Mouse (Mus musculus) embryonic facial prominence, embryonic 13.5 days (tissue): ENCODE measurements at regions not wholly inside any gene's neighbourhood (a gene's known extent, or its start where the extent isn't known, plus 50 kb on each side); places are given as distances from the start of the nearest gene placed in this dataset.

Experiments
- ATAC-seq: fragments of 200-750 bp; cut with Nextera tagmentation; 2 replicates; pipeline ENCODE4 v1.8.0; 2017; ENCODE audit warnings: low read depth; ENCODE audit not compliant: insufficient number of reproducible peaks, insufficient read depth, low FRiP score, low TSS enrichment
- H3K27ac ChIP-seq: fragments of 300-500 bp; sonication (generic); 2 replicates; pipeline ENCODE4 v1.5.1; 2015; ENCODE audit warnings: moderate library complexity, mild to moderate bottlenecking, inconsistent platforms
- H3K27me3 ChIP-seq: fragments of 300-500 bp; sonication (generic); 2 replicates; pipeline ENCODE4 v1.6.1; 2015; ENCODE audit warnings: mild to moderate bottlenecking, inconsistent platforms
- H3K36me3 ChIP-seq: fragments of 300-500 bp; sonication (generic); 2 replicates; pipeline ENCODE4 v1.6.1; 2015; ENCODE audit warnings: mild to moderate bottlenecking, inconsistent platforms
- H3K4me1 ChIP-seq: fragments of 300-500 bp; sonication (generic); 2 replicates; pipeline ENCODE4 v1.6.1; 2015; ENCODE audit warnings: inconsistent platforms
- H3K4me2 ChIP-seq: fragments of 300-500 bp; sonication (generic); 2 replicates; pipeline ENCODE4 v1.6.1; 2015; ENCODE audit warnings: moderate library complexity, mild to moderate bottlenecking, inconsistent platforms
- H3K4me3 ChIP-seq: fragments of 300-500 bp; sonication (generic); 2 replicates; pipeline ENCODE4 v1.5.1; 2015; ENCODE audit warnings: mild to moderate bottlenecking, inconsistent platforms
- H3K9ac ChIP-seq: fragments of 300-500 bp; sonication (generic); 2 replicates; pipeline ENCODE4 v1.6.1; 2015; ENCODE audit warnings: mild to moderate bottlenecking, inconsistent platforms
- H3K9me3 ChIP-seq: fragments of 300-500 bp; sonication (generic); 2 replicates; pipeline ENCODE4 v1.6.1; 2016; ENCODE audit warnings: inconsistent platforms
- WGBS: fragments of 180-500 bp; shearing (Covaris S2); methylation state at CpG from one replicate; pipeline ENCODE4 v1.1.7; 2015; ENCODE audit warnings: mixed read lengths; 5-methylcytosine and 5-hydroxymethylcytosine counted together

GRCm38 (mm10) chr13:46104971-46105370 lies 140.2 kb upstream of the Atxn1 start:
- 34% methylated on average over 6 of the region's 6 CpGs for WGBS
- ATAC-seq: no peak

DNA sequence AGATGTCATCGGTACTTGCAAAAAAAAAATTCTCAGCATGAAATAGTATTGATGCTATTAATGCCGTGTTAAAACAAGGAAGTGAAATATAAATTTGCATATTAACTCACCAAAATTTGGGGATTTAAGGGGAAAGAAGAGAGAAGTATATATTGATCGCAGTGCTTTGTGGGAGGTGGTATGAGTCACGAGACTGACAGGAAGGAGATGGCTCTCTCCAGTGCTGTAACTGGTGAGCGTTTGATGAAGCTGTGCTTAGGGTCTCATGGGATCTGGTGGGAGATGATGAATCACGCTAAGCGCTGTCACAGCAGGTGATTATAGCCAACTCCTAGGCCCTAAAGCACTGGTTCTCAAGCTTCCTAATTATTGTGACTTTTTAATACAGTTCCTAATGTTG lies 133.8 kb upstream of the Atxn1 start:
- Histone ChIP-seq H3K9ac (no peak overlapping the region), H3K4me3 (no peak overlapping the region), H3K27ac (no peak overlapping the region), H3K27me3 (no peaks in the 10 kb centered on the region; the same call in 1 of the 2 replicates), H3K9me3 (no peaks in the 10 kb centered on the region), H3K4me2 (no peak overlapping the region), H3K4me1 (no peaks in the 10 kb centered on the region), H3K36me3 (no peaks in the 10 kb centered on the region)
- WGBS: 79% methylated on average over 7 of the region's 7 CpGs
- no peak for ATAC-seq

More at GRCm38 (mm10) chr13:46104971-46105370, 140.2 kb upstream of the Atxn1 start:
- Histone ChIP-seq H3K4me3 (no peak overlapping the region), H3K27me3 (no peaks in the 10 kb centered on the region; the same call in 1 of the 2 replicates), H3K4me1 (no peaks in the 10 kb centered on the region), H3K36me3 (no peaks in the 10 kb centered on the region), H3K27ac (no peak overlapping the region), H3K9ac (no peak overlapping the region), H3K4me2 (no peak overlapping the region), H3K9me3 (no peaks in the 10 kb centered on the region)

DNA sequence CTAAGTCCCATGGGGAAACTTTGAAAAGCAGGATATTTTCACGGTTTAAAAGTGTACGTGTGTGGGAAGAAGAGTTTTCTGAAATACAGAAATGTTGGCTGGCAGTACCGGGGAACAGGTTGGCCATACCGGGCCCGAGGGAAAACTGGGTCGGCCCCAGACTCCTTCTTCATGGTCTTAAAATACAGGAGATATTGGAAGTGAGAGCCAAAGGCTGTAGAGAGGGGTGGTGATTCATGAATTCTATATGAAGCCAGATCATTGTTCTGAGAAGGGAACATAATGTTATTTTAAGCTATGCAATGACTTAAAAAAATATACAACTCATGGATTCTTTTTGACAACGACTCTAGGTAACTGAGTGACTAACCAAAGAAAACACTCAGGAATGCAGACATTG lies 133.3 kb upstream of the Atxn1 start:
- Histone ChIP-seq H3K9ac (no peak overlapping the region), H3K27ac (no peak overlapping the region), H3K4me2 (no peak overlapping the region), H3K36me3 (no peaks in the 10 kb centered on the region), H3K9me3 (no peaks in the 10 kb centered on the region), H3K27me3 (no peaks in the 10 kb centered on the region; the same call in 1 of the 2 replicates), H3K4me1 (no peaks in the 10 kb centered on the region), H3K4me3 (no peak overlapping the region)
- WGBS: 81% methylated on average over 7 of the region's 7 CpGs
- ATAC-seq: no peak

- 2% methylated on average over 5 of the region's 5 CpGs for WGBS
- H3K4me2 ChIP-seq: no peak overlapping the region
- no peak overlapping the region for H3K4me3 ChIP-seq
- no peaks in the 10 kb centered on the region for H3K9me3 ChIP-seq
- ATAC-seq: no peak
- H3K27me3 ChIP-seq: no peaks in the 10 kb centered on the region
- H3K9ac ChIP-seq: no peak overlapping the region
- H3K4me1 ChIP-seq: no peaks in the 10 kb centered on the region
- no peaks in the 10 kb centered on the region for H3K36me3 ChIP-seq
- H3K27ac ChIP-seq: no peak overlapping the region
Observed at GRCm38 (mm10) chr13:46096968-46097367, 132.2 kb upstream of the Atxn1 start.

GRCm38 (mm10) chr13:46096416-46096815 lies 131.6 kb upstream of the Atxn1 start:
- H3K4me3 ChIP-seq: no peak overlapping the region
- H3K9me3 ChIP-seq: no peaks in the 10 kb centered on the region
- no peaks in the 10 kb centered on the region for H3K36me3 ChIP-seq
- 70% methylated on average over 8 of the region's 8 CpGs for WGBS
- H3K27me3 ChIP-seq: no peaks in the 10 kb centered on the region
- H3K27ac ChIP-seq: no peak overlapping the region
- no peaks in the 10 kb centered on the region for H3K4me1 ChIP-seq
- no peak overlapping the region for H3K4me2 ChIP-seq
- ATAC-seq: no peak
- H3K9ac ChIP-seq: no peak overlapping the region

DNA sequence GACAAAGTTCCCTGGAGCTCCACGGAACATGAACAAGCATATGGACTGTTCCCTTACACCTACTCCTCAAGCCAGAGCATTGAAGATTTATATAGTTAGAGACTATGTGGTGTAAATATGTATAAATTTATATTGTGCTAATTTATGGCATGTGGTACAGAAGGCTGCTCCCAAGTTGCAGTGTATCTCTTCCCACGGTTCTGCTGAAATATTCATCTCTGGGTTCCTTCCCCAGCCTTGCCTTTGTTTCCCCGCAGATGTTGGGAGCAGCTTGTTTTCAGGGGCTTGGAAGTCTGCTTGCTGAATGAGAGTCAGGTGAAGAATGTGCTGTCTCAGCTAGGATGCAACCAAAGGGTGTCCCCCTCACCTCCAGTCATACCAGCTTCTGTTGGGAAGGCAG lies 128.0 kb upstream of the Atxn1 start:
- ATAC-seq: no peak
- 87% methylated on average over 3 of the region's 3 CpGs for WGBS
- Histone ChIP-seq H3K9ac (no peak overlapping the region), H3K4me2 (no peak overlapping the region), H3K36me3 (no peaks in the 10 kb centered on the region), H3K4me1 (no peaks in the 10 kb centered on the region), H3K27ac (no peak overlapping the region), H3K4me3 (no peak overlapping the region), H3K27me3 (no peaks in the 10 kb centered on the region), H3K9me3 (0 out of 2 replicates have a peak, but pooled peaks cover 5% of the 10 kb centered on the region)

DNA sequence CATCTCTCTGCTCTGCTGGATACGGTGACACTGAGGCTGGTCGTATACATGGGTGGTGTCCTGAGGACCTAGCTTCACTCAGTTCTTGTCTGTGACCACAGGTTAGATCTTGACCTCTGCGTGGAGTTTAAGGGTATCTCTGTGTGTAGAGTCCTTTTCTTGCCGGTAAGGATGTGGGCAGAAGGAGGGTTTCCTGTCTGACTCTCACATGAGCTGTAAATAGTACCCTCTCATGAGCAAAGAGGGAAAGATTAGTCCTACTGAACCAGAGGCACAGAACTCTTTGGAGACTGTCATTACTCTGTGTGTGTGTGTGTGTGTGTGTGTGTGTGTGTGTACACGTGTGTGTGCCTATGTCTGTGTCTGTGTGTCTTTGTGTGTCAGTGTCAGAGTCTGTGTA lies 126.3 kb upstream of the Atxn1 start:
- Histone ChIP-seq H3K27me3 (no peaks in the 10 kb centered on the region), H3K9ac (no peak overlapping the region), H3K4me3 (no peak overlapping the region), H3K9me3 (0 out of 2 replicates have a peak, but pooled peaks cover 5% of the 10 kb centered on the region), H3K4me2 (no peak overlapping the region), H3K27ac (no peak overlapping the region), H3K4me1 (no peaks in the 10 kb centered on the region), H3K36me3 (no peaks in the 10 kb centered on the region)
- WGBS: 80% methylated on average over 5 of the region's 5 CpGs
- no peak for ATAC-seq

GRCm38 (mm10) chr13:46088237-46088636 lies 123.4 kb upstream of the Atxn1 start:
- H3K4me1 ChIP-seq: no peaks in the 10 kb centered on the region
- H3K9me3 ChIP-seq: 0 out of 2 replicates have a peak, but pooled peaks cover 5% of the 10 kb centered on the region
- 84% methylated on average over 3 of the region's 3 CpGs for WGBS
- H3K4me3 ChIP-seq: no peak overlapping the region
- no peak overlapping the region for H3K9ac ChIP-seq
- no peaks in the 10 kb centered on the region for H3K27me3 ChIP-seq
- no peak overlapping the region for H3K27ac ChIP-seq
- H3K4me2 ChIP-seq: no peak overlapping the region
- no peaks in the 10 kb centered on the region for H3K36me3 ChIP-seq
- no peak for ATAC-seq

DNA sequence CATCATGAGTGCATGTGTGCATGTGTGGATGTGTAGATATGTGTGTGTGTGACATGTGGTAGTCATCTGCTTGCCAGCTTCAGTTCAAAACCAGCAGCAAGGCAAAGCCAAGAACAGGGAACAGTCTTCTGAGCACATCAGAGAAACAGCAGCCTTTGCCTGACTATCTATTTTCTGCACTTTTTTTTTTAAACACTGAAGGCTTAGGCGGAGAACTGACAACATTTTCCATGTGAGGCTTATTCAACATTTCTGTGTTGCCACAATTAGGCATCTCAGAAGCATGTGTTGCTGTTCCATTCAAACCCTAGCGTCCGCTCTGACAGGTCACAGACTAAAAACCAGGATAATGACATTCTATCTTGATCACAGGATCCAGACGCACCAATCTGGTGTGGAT lies 122.9 kb upstream of the Atxn1 start:
- H3K9me3 ChIP-seq: 0 out of 2 replicates have a peak, but pooled peaks cover 5% of the 10 kb centered on the region
- no peak for ATAC-seq
- H3K4me1 ChIP-seq: no peaks in the 10 kb centered on the region

DNA sequence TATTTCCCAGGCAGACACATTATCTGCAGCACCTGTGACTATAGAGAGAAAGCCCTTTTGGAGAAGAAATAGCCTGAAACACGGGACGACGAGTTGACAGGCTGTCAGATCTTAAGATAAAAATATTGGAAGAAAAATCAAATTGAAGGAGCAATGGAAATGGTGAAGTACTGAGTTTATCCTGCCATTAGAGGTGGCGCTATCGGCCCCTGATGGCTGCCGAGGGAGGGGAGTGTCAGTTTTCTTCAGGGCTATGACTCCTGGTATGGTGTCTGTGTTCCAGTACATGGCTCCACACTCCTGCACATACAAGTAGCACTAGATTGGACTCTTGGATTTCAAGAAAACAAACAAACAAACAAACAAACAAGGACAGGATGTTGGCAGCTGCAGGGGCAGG lies 112.1 kb upstream of the Atxn1 start:
- no peak overlapping the region for H3K4me3 ChIP-seq
- no peaks in the 10 kb centered on the region for H3K36me3 ChIP-seq
- no peak overlapping the region for H3K4me2 ChIP-seq
- WGBS: 69% methylated on average over 6 of the region's 6 CpGs
- H3K9ac ChIP-seq: no peak overlapping the region
- no peaks in the 10 kb centered on the region for H3K4me1 ChIP-seq
- no peak overlapping the region for H3K27ac ChIP-seq
- H3K9me3 ChIP-seq: no peaks in the 10 kb centered on the region
- no peaks in the 10 kb centered on the region for H3K27me3 ChIP-seq
- ATAC-seq: no peak

More for the DNA sequence above, 122.9 kb upstream of the Atxn1 start:
- H3K27me3 ChIP-seq: no peaks in the 10 kb centered on the region
- no peak overlapping the region for H3K4me2 ChIP-seq
- H3K9ac ChIP-seq: no peak overlapping the region
- no peak overlapping the region for H3K4me3 ChIP-seq
- H3K36me3 ChIP-seq: no peaks in the 10 kb centered on the region
- no peak overlapping the region for H3K27ac ChIP-seq
- 78% methylated on average over 4 of the region's 4 CpGs for WGBS

GRCm38 (mm10) chr13:46071670-46072069 lies 106.9 kb upstream of the Atxn1 start:
- Histone ChIP-seq H3K4me3 (no peak overlapping the region), H3K4me1 (no peaks in the 10 kb centered on the region), H3K27ac (no peak overlapping the region), H3K27me3 (no peaks in the 10 kb centered on the region), H3K9ac (no peak overlapping the region), H3K9me3 (no peaks in the 10 kb centered on the region), H3K4me2 (no peak overlapping the region), H3K36me3 (no peaks in the 10 kb centered on the region)
- WGBS: 90% methylated on average over 4 of the region's 4 CpGs
- ATAC-seq: no peak

GRCm38 (mm10) chr13:46069571-46069970 lies 104.8 kb upstream of the Atxn1 start:
- WGBS: 46% methylated on average over 3 of the region's 3 CpGs

DNA sequence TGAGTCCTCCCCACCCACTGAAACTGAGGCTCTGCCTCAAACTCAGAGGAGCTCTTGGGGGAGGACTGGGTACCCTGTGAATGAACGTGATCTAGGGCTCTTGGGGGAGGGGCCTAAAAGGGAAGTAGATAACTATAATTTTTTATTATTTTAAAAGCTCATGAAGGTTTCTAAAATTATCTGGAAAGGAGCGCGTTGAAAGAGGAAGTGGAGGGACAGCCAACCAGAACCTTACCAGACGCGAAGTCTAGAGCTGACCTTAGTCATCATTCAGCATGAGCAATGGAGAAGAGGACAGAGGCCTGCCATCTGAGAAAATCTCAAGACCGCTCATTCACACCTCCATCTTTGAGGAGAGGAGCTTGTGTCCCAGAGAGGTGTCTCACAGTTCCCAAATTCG lies 98.0 kb upstream of the Atxn1 start:
- ATAC-seq: no peak
- Histone ChIP-seq H3K4me3 (no peak overlapping the region), H3K4me2 (no peak overlapping the region), H3K36me3 (no peaks in the 10 kb centered on the region), H3K27me3 (no peaks in the 10 kb centered on the region), H3K9me3 (no peaks in the 10 kb centered on the region), H3K4me1 (no peaks in the 10 kb centered on the region), H3K27ac (no peak overlapping the region), H3K9ac (no peak overlapping the region)
- WGBS: 89% methylated on average over 7 of the region's 7 CpGs

More at GRCm38 (mm10) chr13:46069571-46069970, 104.8 kb upstream of the Atxn1 start:
- ATAC-seq: no peak
- Histone ChIP-seq H3K27ac (no peak overlapping the region), H3K27me3 (no peaks in the 10 kb centered on the region), H3K9me3 (no peaks in the 10 kb centered on the region), H3K4me1 (no peaks in the 10 kb centered on the region), H3K4me3 (no peak overlapping the region), H3K4me2 (no peak overlapping the region), H3K9ac (no peak overlapping the region), H3K36me3 (no peaks in the 10 kb centered on the region)
